Mouse (Mus musculus) CH12F3 (cell line): Measurements from ENCODE around the gene Gm9922.

Source experiments
- in situ Hi-C: fragments of 300-500 bp; cut with MboI; formaldehyde crosslinking; loops from 2 replicates; pipeline ENCODE4 v1.14.3; 2020; ENCODE audit warnings: low sequenced_read_pairs

The Gm9922 gene

DNA sequence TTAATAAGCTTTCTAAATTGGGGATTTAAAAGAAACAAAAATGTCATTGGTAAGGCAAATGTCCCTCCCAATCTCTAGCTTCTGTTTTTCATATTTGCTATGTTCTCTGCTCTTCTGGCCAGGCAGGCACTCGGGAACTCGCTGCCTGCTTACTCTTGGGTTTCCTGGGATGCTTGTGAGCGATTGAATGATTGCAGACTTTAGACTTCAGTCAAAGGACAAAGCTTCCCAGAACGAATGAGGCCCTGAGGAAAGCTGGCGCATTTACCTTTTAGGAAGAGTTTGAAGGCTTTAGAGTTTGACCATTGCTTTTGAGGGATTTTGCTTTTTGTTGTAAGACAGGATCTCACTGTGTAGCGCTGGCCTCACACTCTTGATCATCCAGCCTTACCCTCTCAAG lies 41.9 kb downstream of the Gm9922 start:
- in situ Hi-C loops, result no loop called here
